Mouse (Mus musculus) E14TG2a.4 (cell line): Measurements from ENCODE around the gene Tigar.

Experiments
- CTCF ChIP-seq: conservative IDR thresholded peaks from 2 replicates; pipeline ENCODE4 v1.5.1; 2014; ENCODE audit warnings: low read length
- NANOG ChIP-seq: IDR thresholded peaks from 2 replicates; pipeline ENCODE4 v1.6.1; 2014; ENCODE audit warnings: borderline replicate concordance, low read length, mixed read lengths
- POU5F1 ChIP-seq: IDR thresholded peaks from 2 replicates; pipeline ENCODE4 v1.6.1; 2014; ENCODE audit warnings: low read length, borderline replicate concordance

DNA sequence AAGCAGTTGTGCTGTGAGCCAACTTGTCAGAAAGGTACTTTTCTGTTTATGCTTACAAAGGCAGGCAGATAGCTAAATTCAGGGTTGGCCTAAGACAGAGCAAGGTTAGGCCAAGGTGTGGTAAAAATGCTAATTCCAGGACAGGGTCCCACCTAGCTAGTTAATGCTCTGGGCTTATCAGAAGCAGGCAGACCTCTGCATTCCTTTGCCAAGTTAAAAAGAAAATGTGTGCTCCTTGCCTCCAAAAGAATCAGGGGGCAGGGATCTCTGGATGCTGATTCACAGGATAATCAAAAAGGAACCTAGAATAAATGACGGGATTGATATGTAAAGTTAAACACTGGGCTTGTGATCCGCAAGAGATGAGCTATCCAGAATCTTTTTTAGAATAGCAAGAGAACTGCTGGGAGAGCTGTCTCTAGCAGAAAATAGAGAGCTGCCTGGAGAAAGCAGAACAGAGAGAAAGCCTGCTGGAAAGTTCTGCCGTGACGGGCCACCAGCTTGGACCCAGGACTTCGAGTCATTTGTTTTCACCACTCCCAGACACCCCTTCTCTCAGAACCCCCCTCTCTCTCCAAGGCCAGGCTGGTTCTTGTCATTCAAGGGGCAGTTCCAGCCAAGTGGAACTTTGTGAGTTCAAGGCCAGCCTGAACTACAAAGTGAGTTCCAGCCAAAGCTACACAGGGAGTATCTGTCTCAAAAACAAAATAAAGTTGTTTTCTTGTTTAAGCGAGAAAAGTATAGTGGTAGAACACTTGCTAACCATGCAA lies 5.7 kb downstream of the Tigar start:
- TF ChIP-seq CTCF (no peak), NANOG (no peak), POU5F1 (no peak)
